Mouse (Mus musculus): ENCODE measurements around the gene Armh3. TPM values are rescaled to one million over a fixed set of nuclear protein-coding genes. Genes with fewer than 3 reads are reported as not detected.

Armh3 gene
- polyA plus RNA-seq, 1 experiment from 2014 or later, result 17.8 TPM

DNA sequence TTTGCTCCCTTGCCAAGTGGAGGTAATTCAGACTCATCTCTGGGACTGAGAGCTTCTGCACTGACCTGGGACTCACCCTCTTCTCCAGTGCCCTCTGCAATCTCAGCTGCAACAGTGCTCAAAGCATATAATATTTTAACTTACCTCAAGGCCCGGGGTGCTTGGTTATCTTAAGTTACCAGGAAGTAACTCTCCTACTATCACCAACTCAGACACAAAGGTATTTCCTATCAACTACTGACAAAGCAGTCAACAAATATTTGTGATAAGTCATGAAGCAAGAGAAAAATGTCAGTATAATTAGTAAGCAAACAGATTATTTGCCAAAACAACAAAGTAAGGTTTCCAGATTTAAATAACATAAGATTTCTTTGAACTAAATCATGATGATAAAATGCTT, 125.0 kb downstream of the Armh3 start:
- H3K9me3 ChIP-seq (ENCODE audit: low read depth, low read length), result no peaks in the 10 kb centered on the region
- no peak overlapping the region for H3K4me2 ChIP-seq
- no peak overlapping the region for H3K4me3 ChIP-seq (ENCODE audit: low read depth, low read length)
- H3K27ac ChIP-seq (ENCODE audit: low read depth), result no peak overlapping the region
- WGBS, result 44% methylated on average over 1 of the region's 1 CpGs
- ATAC-seq (ENCODE audit: insufficient read depth) (no peak), DNase-seq (no peak)
- TF ChIP-seq CTCF (IDR thresholded peaks at IDR 0.05; ENCODE audit: low read depth), result no peak
- H3K36me3 ChIP-seq (ENCODE audit: insufficient read depth), result no peaks in the 10 kb centered on the region
- H3K27me3 ChIP-seq (ENCODE audit: insufficient read depth, low read length), result no peaks in the 10 kb centered on the region
- H3K4me1 ChIP-seq (ENCODE audit: insufficient read depth), result no peaks in the 10 kb centered on the region
- no peak overlapping the region for H3K9ac ChIP-seq

DNA sequence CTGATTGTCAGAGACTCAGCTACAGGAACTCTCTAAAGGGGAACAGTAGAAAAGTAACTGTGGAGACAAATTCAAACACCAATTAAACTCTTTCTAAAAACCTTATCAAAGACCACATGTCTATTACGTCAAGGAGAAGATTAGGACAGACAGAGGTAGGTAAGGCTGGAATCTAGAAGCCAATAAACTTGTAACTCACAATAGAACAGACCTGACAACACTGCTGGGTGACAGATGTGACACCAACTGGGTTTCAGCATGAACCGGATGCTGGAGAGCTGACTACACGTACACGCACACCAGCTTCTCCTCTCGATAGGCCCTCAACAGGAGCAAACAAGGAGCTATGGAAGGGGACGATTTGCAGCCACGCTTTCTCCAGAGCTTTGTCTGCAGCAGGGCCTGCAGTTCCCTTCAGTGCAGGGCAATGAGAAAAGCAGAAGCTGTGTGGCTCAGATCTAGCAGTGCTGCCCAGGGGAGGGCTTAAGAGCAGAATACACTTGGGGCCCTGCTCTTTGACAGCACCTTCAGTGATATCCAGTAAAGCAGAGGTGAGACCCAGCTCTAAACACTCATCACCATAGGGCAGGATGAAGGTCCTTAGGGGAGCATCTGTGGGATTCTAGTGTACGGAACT, 142.9 kb downstream of the Armh3 start:
- DNase-seq (no peak), ATAC-seq (ENCODE audit: insufficient read depth) (no peak)
- TF ChIP-seq CTCF (IDR thresholded peaks at IDR 0.05; ENCODE audit: low read depth), result no peak
- Histone ChIP-seq H3K4me3 (ENCODE audit: low read depth, low read length) (no peak overlapping the region), H3K9ac (no peak overlapping the region), H3K36me3 (ENCODE audit: insufficient read depth) (no peaks in the 10 kb centered on the region), H3K9me3 (ENCODE audit: low read depth, low read length) (no peaks in the 10 kb centered on the region), H3K4me1 (ENCODE audit: insufficient read depth) (no peaks in the 10 kb centered on the region), H3K27ac (ENCODE audit: low read depth) (no peak overlapping the region), H3K27me3 (ENCODE audit: insufficient read depth, low read length) (no peaks in the 10 kb centered on the region), H3K4me2 (no peak overlapping the region)
- WGBS, result 46% methylated on average over 8 of the region's 8 CpGs

DNA sequence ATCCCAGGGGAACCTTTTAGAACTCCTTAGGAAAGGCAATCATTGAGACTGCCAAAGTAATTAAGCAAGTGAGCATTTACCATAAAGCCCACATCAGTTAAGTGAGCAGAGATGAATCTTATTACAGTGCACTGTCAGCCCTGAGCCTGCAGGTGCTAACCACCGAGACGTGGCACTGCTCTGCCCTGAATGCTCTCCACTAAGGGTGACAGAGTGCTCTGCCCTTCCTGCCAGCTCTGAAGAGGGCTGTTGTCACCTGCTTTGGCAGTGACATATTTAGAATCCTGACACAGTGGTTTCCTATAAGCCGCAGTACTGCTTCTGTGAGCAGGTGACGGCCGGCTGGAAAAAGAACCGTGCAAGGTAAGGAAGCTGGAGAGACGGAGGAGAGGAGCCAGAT, 143.8 kb downstream of the Armh3 start:
- no peak overlapping the region for H3K4me3 ChIP-seq (ENCODE audit: low read depth, low read length)
- no peaks in the 10 kb centered on the region for H3K9me3 ChIP-seq (ENCODE audit: low read depth, low read length)
- H3K4me2 ChIP-seq, result no peak overlapping the region
- no peak for TF ChIP-seq CTCF (IDR thresholded peaks at IDR 0.05; ENCODE audit: low read depth)
- no peak overlapping the region for H3K27ac ChIP-seq (ENCODE audit: low read depth)
- 71% methylated on average over 7 of the region's 7 CpGs for WGBS
- H3K4me1 ChIP-seq (ENCODE audit: insufficient read depth), result no peaks in the 10 kb centered on the region
- H3K27me3 ChIP-seq (ENCODE audit: insufficient read depth, low read length), result no peaks in the 10 kb centered on the region
- DNase-seq (no peak), ATAC-seq (ENCODE audit: insufficient read depth) (no peak)
- H3K36me3 ChIP-seq (ENCODE audit: insufficient read depth), result no peaks in the 10 kb centered on the region
- no peak overlapping the region for H3K9ac ChIP-seq

DNA sequence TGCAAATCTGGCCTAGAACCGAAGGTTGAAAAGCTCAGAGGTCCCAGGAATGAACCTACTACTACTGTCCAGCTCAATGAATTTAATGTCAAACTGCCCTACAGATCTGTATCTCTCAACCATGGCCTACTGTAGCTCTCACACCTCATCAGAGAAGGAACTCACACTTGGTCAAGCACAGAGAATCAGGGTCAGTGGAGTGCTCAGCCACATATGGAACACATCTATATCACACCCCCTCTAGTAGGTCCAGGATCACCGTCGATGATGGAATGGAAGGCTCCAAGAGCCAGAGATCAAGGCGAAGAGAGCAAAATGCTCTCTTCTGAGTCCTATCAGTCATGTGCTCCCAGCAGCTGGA, 150.6 kb downstream of the Armh3 start:
- H3K36me3 ChIP-seq (ENCODE audit: insufficient read depth), result no peaks in the 10 kb centered on the region
- H3K4me3 ChIP-seq (ENCODE audit: low read depth, low read length), result no peak overlapping the region
- no peaks in the 10 kb centered on the region for H3K4me1 ChIP-seq (ENCODE audit: insufficient read depth)
- no peak overlapping the region for H3K9ac ChIP-seq
- TF ChIP-seq CTCF (IDR thresholded peaks at IDR 0.05; ENCODE audit: low read depth), result no peak
- no peak overlapping the region for H3K4me2 ChIP-seq
- ATAC-seq (ENCODE audit: insufficient read depth) (no peak), DNase-seq (no peak)
- WGBS, result 60% methylated on average over 4 of the region's 4 CpGs
- no peaks in the 10 kb centered on the region for H3K9me3 ChIP-seq (ENCODE audit: low read depth, low read length)
- no peaks in the 10 kb centered on the region for H3K27me3 ChIP-seq (ENCODE audit: insufficient read depth, low read length)
- no peak overlapping the region for H3K27ac ChIP-seq (ENCODE audit: low read depth)

DNA sequence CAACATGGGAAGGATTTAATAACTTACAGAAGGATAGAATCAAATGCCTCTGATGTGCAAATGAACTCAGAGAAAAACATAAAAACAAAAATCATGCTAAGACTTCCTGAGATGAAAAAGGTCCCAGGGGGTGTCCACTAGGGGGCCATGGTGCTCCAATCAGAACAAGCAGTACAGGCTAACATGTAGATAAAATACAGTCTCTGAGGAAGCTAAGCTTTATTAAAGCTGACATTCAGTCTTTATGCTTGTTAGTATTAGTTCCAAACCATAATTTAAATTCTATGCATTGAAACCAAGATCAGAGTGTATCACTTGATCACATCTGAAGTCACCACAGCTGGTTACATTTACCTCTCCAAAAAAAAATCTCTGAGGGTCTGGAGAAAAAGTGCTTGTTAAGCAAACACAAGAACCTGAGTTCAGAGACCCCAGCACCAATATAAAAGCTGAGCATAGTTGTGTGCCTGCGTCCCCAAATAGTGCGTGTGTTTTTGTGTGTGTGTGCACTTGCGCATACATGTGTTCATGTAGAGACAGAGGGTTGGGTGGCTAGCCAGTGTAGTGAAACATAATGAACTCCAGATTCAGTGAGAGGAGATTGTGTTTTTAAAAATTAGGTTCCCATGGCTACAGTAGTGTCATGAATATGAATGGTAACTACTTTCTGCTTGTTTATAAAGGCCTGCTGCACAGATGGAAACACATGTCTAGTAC, 151.1 kb downstream of the Armh3 start:
- WGBS, result 89% methylated on average over 3 of the region's 3 CpGs
- H3K36me3 ChIP-seq (ENCODE audit: insufficient read depth), result no peaks in the 10 kb centered on the region
- TF ChIP-seq CTCF (IDR thresholded peaks at IDR 0.05; ENCODE audit: low read depth), result peak; percentile 44; the same call in 1 of the 2 replicates
- ATAC-seq (ENCODE audit: insufficient read depth) (no peak), DNase-seq (no peak)
- H3K27me3 ChIP-seq (ENCODE audit: insufficient read depth, low read length), result no peaks in the 10 kb centered on the region
- H3K9me3 ChIP-seq (ENCODE audit: low read depth, low read length), result no peaks in the 10 kb centered on the region
- no peak overlapping the region for H3K27ac ChIP-seq (ENCODE audit: low read depth)
- H3K4me2 ChIP-seq, result no peak overlapping the region
- no peak overlapping the region for H3K4me3 ChIP-seq (ENCODE audit: low read depth, low read length)
- H3K9ac ChIP-seq, result no peak overlapping the region
- H3K4me1 ChIP-seq (ENCODE audit: insufficient read depth), result no peaks in the 10 kb centered on the region

DNA sequence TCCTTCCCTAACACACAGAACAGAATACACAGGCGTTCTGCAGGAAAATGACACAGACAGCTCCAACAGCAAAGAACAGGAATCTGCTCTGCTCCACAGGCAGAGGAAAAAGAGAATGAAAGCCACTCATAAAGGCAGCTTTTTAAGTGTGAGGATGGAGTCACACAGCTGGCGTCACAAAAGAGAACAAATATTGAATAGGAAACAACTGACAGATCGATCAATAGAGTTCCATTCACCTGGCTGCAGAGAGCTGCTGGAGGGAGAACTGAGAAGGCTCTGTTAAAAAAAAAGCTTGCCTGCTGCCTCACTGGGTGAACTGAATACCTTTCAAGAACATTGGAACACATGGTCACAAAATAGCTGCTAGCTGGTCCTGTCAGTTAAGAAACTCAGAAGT, 154.1 kb downstream of the Armh3 start:
- Histone ChIP-seq H3K4me3 (ENCODE audit: low read depth, low read length) (no peak overlapping the region), H3K9me3 (ENCODE audit: low read depth, low read length) (no peaks in the 10 kb centered on the region), H3K4me2 (no peak overlapping the region), H3K27me3 (ENCODE audit: insufficient read depth, low read length) (no peaks in the 10 kb centered on the region), H3K36me3 (ENCODE audit: insufficient read depth) (no peaks in the 10 kb centered on the region), H3K27ac (ENCODE audit: low read depth) (no peak overlapping the region), H3K9ac (no peak overlapping the region), H3K4me1 (ENCODE audit: insufficient read depth) (no peaks in the 10 kb centered on the region)
- no peak for ATAC-seq (ENCODE audit: insufficient read depth)
- no peak for TF ChIP-seq CTCF (IDR thresholded peaks at IDR 0.05; ENCODE audit: low read depth)
- WGBS, result 72% methylated on average over 3 of the region's 3 CpGs
- DNase-seq, result no peak

DNA sequence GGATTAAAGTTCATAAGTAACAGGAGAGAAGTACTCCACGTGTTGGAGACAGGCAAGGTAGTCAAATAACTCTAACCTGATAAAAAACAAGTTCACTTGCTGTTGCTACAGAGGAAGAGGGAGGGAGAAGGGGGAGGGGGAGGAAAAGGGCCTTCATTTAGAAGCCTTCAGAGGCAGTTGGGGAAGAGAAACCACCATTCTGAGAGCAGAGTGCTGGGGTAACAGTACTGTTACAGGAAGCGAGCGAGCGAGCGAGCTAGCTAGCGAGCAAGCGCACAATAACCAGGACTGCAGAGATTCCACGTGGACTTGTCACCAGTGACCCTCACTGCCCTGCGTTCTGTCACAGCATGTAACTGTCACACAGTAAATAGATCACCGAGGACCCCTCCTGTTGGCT, 154.9 kb downstream of the Armh3 start:
- ATAC-seq (ENCODE audit: insufficient read depth) (no peak), DNase-seq (no peak)
- H3K9me3 ChIP-seq (ENCODE audit: low read depth, low read length), result no peaks in the 10 kb centered on the region
- no peaks in the 10 kb centered on the region for H3K36me3 ChIP-seq (ENCODE audit: insufficient read depth)
- no peaks in the 10 kb centered on the region for H3K4me1 ChIP-seq (ENCODE audit: insufficient read depth)
- no peak overlapping the region for H3K4me2 ChIP-seq
- no peak for TF ChIP-seq CTCF (IDR thresholded peaks at IDR 0.05; ENCODE audit: low read depth)
- no peaks in the 10 kb centered on the region for H3K27me3 ChIP-seq (ENCODE audit: insufficient read depth, low read length)
- no peak overlapping the region for H3K4me3 ChIP-seq (ENCODE audit: low read depth, low read length)
- 35% methylated on average over 10 of the region's 10 CpGs for WGBS
- no peak overlapping the region for H3K27ac ChIP-seq (ENCODE audit: low read depth)
- no peak overlapping the region for H3K9ac ChIP-seq

All from lung, embryonic 14.5 days (tissue).